Mouse (Mus musculus) spleen, postnatal 4 days (tissue): ENCODE data around the gene Gm21860.
A peak's percentile ranks its signal among the peaks of the same experiment; 100 is the strongest.
"Not testable (repeated sequence)": the region's sequence is repeated elsewhere in the genome, so short reads cannot be mapped to it uniquely, and the experiment has no call there.

Experiments
- DNase-seq, 2 experiments: peaks; one replicate each; pipeline ENCODE4 v3.0.0; 2022; ENCODE audit warnings: low spot score in 2 of 2

Gm21860 gene

DNA sequence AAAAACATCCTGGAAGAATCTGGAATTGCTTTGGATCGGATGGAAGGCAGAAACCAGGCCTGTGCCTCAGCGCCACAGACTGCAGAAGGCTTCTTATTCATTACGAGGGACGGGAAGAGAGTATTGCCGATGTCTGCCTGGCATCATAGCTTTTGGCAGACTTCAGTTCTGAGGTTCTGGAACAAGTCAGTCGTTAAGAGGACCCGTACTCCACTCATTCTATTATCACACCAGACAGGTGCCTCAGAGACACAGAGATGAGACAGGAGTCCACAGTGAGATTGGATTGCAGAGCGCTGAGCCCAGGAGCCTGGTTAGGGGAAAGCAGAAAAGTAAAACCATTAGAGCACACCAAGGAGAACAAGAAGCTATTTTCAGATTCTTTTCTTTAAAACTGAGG lies at the start of gene Gm21860:
Gene Gm21860 (minus strand): TSS at position 101 of the 400 bp plus-strand sequence.
- DNase-seq: not testable (repeated sequence)

DNA sequence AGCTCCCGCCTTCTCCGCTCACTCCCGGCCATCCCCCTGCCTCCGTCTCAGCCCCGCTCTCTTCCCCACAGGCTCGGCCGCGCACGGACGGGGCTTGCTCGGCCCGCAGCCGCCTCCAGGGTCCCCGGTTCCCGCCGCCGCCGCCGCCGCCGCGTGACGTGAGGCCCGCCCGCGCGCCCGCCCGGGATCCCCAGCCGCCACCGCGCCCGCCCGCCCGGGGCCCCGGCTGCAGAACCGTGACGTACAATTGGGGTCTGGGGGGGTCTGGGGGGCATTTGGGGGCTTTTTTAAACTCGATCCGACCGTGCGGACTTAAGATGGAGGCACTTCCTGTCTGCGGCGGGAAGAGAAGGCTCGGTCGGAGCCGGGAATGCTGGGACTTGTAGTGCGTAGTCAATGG lies 29.8 kb upstream of the Gm21860 start, which contains the start of gene Gm47283:
Gene Gm47283 (plus strand): TSS at position 301 of the 400 bp plus-strand sequence.
- DNase-seq: not testable (repeated sequence)

GRCm38 (mm10) chrY:90745256-90745655 lies 9.4 kb downstream of the Gm21860 start:
- DNase-seq: not testable (repeated sequence)

- DNase-seq: peak; percentile 89 to 97
Measured at GRCm38 (mm10) chrY:90744381-90744981, 10.1 kb downstream of the Gm21860 start.

- DNase-seq: no peak
Measured at GRCm38 (mm10) chrY:90743811-90744220, 10.8 kb downstream of the Gm21860 start.

DNA sequence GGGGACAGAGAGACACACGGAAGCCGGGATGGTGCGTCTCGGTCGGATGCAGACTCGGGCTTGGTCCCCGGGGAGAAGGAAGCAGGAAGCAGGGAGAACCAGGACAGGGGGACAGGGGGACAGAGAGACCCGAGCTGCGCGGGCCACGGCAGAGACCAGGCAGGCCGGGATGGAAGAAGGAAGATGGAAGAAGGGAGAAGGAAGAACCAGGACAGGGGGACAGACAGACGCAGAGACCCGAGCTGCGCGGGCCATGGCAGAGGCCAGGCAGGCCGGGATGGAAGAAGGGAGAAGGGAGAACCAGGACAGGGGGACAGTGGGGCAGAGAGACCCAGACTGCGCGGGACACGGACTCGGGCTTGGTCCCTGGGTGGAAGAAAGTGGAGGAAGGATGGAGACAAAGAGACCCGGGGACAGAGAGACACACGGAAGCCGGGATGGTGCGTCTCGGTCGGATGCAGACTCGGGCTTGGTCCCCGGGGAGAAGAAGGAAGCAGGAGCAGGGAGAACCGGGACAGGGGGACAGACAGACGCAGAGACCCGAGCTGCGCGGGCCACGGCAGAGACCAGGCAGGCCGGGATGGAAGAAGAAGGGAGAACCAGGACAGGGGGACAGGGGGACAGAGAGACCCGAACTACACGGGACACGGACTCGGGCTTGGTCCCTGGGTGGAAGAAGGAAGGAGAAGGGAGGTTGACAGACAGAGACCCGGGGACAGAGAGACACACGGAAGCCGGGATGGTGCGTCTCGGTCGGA lies 11.4 kb downstream of the Gm21860 start:
- DNase-seq: peak; percentile 40 to 65

DNA sequence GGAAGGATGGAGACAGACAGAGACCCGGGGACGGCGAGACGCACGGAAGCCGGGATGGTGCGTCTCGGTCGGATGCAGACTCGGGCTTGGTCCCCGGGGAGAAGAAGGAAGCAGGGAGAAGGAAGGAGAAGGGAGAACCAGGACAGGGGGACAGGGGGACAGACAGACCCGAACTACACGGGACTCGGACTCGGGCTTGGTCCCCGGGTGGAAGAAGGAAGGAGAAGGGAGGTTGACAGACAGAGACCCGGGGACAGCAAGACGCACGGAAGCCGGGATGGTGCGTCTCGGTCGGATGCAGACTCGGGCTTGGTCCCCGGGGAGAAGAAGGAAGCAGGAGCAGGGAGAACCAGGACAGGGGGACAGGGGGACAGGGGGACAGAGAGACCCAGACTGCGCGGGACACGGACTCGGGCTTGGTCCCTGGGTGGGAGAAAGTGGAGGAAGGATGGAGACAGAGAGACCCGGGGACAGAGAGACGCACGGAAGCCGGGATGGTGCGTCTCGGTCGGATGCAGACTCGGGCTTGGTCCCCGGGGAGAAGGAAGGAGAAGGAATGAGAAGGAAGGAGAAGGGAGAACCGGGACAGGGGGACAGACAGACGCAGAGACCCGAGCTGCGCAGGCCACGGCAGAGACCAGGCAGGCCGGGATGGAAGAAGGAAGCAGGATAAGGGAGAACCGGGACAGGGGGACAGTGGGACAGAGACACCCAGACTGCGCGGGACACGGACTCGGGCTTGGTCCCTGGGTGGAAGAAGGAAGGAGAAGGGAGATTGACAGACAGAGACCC lies 12.2 kb downstream of the Gm21860 start:
- peak; percentile 20 to 58 for DNase-seq

DNA sequence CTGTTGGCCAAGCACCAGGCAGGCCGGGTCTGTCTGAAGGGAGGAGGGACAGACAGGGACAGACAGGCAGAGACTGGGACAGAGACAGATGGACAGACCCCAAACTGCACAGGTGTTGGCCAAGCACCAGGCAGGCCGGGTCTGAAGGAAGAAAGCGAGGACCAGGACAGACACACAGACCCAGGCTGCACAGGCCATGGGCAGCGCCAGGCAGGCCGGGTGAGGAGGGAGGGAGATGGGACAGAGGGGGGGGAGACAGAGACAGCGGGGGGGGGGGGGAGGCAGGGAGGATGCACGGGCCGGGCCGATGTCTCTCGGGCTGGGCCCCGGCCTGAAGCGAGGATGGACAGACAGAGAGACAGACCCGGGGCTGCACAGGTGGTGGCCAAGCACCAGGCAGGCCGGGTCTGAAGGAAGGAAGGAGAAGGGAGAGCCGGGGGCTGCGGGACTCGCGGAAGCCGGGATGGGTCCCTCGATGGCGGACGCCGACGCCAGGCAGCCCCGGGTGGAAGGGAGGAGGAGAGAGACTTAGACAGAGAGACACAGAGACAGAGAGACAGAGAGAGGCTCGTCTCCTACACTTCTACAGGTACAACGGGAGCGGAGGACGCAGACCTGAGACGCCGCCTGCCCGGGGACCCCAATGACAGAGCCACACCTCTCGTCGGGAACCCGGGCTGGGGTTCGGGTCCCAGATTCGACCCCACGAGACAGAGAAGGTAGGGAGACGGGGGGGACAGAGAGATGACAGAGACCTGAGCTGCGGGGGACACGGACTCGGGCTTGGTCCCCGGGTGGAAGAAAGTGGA lies 13.0 kb downstream of the Gm21860 start:
- peak; percentile 47 to 79 for DNase-seq

GRCm38 (mm10) chrY:90741006-90741405 lies 13.6 kb downstream of the Gm21860 start:
- DNase-seq: peak; percentile 36 to 66

- peak; percentile 76 to 82 for DNase-seq
Measured at GRCm38 (mm10) chrY:90740013-90740561, 14.5 kb downstream of the Gm21860 start.

DNA sequence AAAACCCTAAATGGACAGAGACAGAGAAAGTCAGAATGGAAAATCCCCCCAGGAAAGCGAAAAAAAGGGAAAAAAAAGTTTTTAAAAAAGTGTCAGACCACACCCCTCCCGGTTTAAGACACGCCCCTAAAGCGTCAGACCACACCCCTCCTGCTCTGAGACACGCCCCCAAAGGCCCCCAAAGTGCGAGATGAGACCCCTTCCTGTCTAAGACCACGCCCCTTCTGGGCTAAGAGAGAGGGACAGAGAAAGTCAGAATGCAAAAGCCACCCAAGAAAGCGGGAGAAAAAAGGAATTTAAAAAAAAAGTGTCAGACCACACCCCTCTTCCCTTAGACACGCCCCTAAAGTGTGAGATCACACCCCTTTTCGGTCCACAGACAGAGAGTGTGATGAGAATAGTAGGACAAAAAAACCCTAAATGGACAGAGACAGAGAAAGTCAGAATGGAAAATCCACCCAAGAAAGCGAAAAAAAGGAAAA lies 15.0 kb downstream of the Gm21860 start:
- DNase-seq: peak; percentile 72 to 82

DNA sequence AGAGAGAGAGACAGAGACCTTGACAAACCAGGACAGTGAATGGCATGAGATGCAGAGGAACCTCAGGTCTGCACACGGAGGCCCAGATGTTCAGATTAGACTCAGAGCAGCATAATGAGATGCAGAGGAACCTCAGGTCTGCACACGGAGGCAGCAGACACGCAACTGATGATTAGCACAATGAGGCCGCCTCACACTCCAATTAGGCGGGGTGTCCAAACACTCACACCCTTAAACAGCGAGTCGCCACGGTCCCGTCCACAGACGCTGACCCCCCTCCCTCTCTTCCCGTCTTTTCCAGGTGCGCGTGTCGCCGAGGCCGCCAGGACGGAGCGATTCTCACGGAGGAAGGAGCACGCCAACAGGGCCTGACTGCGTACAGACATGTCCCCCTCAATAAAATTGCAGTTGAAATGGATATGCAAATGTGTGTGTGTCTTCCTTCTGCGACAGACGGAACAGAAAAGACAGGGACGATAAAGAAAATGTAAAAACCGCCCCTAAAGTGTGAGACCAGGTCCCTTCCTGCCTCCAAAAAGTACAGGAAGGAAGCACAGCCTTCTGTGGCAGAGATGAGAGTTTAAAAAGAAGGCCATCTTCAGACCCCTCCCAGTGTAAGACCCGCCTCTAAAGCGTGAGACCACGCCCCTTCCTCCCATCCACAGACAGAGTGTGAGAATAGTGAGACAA lies 15.6 kb downstream of the Gm21860 start:
- peak; percentile 71 to 85 for DNase-seq

DNA sequence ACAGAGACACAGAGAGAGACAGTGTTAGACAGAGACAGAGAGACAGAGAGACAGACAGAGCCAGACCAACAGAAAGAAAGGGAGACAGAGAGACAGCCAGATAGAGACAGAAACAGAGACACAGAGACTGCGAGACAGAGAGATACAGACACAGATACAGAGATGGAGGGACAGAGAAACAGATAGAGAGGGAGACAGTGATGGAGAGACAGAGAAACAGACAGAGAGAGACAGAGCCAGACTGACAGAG lies 16.3 kb downstream of the Gm21860 start:
- peak; percentile 27 to 54 for DNase-seq

GRCm38 (mm10) chrY:90737606-90738430 lies 16.8 kb downstream of the Gm21860 start:
- no peak for DNase-seq

DNA sequence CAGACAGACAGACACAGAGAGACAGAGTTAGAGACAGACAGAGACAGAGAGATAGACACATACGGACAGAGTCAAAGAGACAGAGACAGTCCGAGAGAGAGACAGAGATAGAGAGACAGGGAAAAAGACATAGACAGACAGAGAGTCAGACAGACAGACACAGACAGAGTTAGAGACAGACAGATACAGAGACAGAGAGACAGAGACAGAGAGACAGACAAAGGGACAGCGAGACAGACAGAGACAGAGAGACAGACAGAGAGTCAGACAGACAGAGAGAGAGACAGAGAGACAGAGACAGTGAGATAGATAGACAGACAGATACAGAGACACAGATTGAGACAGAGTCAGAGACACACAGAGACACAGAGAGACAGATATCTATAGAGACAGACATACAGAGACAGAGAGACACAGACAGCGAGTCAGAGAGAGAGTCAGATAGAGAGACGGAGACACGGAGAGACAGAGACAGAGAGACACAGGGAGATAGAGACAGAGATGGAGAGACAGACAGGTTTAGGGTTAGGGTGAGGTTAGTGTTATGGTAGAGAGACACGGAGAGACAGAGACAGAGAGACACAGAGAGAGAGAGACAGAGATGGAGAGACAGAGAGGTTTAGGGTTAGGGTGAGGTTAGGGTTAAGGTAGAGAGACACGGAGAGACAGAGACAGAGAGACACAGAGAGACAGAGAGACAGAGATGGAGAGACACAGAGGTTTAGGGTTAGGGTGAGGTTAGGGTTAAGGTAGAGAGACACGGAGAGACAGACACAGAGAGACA lies 18.2 kb downstream of the Gm21860 start:
- not testable (repeated sequence) for DNase-seq

GRCm38 (mm10) chrY:90735181-90735895 lies 19.3 kb downstream of the Gm21860 start:
- not testable (repeated sequence) for DNase-seq

- DNase-seq: peak; percentile 43 to 61
Measured at GRCm38 (mm10) chrY:90734334-90734696, 20.3 kb downstream of the Gm21860 start.

DNA sequence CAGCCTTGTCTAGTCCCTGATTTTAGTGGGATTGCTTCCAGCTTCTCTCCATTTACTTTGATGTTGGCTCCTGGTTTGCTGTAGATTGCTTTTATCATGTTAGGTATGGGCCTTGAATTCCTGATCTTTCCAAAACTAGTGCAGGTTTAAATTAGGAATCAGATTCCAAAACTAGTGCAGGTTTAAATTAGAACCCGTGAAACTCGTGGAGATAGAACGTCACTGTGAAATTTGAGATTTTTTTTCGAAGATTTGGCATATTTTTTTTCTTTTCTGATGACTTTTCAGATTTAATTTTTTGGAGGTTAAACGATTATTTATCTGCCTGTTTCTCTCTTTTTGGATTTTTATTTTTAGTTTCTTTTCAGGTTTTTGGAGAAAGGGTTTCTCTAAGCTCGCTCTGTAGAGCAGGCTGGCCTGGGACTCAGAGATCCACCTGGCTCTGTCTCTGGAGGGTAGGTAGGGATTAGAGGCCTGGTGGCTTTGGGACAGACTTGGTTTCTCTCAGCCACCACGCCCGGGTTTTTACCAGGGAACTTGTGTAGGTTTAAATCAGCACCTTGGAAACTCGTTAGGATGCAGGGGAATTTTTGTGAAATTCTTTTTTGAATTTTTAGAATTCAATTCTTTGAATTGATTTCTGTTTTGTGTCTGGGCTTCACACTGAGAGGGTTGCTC lies 20.8 kb downstream of the Gm21860 start:
- DNase-seq: peak; percentile 55 to 75
